Mouse (Mus musculus) olfactory bulb, adult 2 months (tissue): ENCODE data around the gene Aoc3.

Experiments used
- CTCF ChIP-seq: fragments of 200-500 bp; IDR thresholded peaks from 2 replicates; pipeline ENCODE4 v1.5.1; 2012; ENCODE audit warnings: low read depth, mild to moderate bottlenecking, low read length, moderate library complexity; ENCODE audit not compliant: insufficient read depth
- POLR2A ChIP-seq: fragments of 200-500 bp; IDR thresholded peaks from 2 replicates; pipeline ENCODE4 v1.6.1; 2012; ENCODE audit warnings: mild to moderate bottlenecking, low read depth, low read length, moderate library complexity; ENCODE audit not compliant: insufficient read depth

DNA sequence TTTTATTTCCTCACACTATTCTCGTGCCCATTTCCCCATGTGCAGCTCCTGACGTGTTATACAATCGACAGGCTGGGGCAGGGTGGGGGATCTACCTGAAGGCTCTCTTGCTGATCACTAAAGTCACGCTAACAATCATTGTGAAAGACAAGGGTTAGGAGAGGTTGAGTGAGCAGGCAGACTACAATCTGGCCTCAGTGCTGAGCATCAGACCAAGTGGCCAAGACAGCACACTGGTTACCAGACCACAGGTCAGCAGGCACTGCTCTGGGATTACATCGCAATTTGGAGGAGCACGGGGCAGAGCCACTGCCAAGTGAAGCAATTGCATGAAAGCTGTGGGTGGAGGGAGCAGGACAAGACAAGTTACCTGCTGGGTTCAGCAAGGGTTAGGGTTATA, 48.5 kb downstream of the Aoc3 start:
- no peak for TF ChIP-seq POLR2A
- TF ChIP-seq CTCF: no peak
